Mouse (Mus musculus) erythroblast, embryonic 14.5 days (primary cell): ENCODE data around the gene Hsd17b7.

Experiments used
- GATA1 ChIP-seq: IDR thresholded peaks from 2 replicates; pipeline ENCODE4 v1.6.1; 2012; ENCODE audit warnings: low read length, inconsistent platforms, mixed read lengths
- TAL1 ChIP-seq: IDR thresholded peaks from 3 replicates; pipeline ENCODE4 v1.6.1; 2012; ENCODE audit warnings: low read length, inconsistent platforms, mixed read lengths

- TF ChIP-seq TAL1 (no peak), GATA1 (no peak)
Measured at GRCm38 (mm10) chr1:169947654-169948053, 21.4 kb downstream of the Hsd17b7 start.
